Mouse (Mus musculus): ENCODE results near the gene Zc2hc1c.

GRCm38 (mm10) chr12:85280105-85280844, 8.1 kb upstream of the Zc2hc1c start:
- TF ChIP-seq CTCF (IDR thresholded peaks at IDR 0.05; ENCODE audit: low read depth) (no peak), EP300 (optimal IDR thresholded peaks at IDR 0.05) (peak; percentile 58)
